Mouse (Mus musculus) limb, embryonic 15.5 days (tissue): ENCODE results near the gene Ccdc149. TPM values are rescaled to one million over a fixed set of nuclear protein-coding genes. Genes with fewer than 3 reads are reported as not detected.

ENCODE experiments used
- ATAC-seq: fragments of 200-750 bp; cut with Nextera tagmentation; 2 replicates; pipeline ENCODE4 v1.8.0; 2017; ENCODE audit warnings: low read depth, moderate TSS enrichment; ENCODE audit not compliant: insufficient number of reproducible peaks, low FRiP score, low TSS enrichment
- H3K27ac ChIP-seq: fragments of 300-500 bp; sonication (generic); 2 replicates; pipeline ENCODE4 v1.5.1; 2015; ENCODE audit warnings: moderate library complexity, mild to moderate bottlenecking, inconsistent platforms
- H3K27me3 ChIP-seq: fragments of 300-500 bp; sonication (generic); 2 replicates; pipeline ENCODE4 v1.6.1; 2015; ENCODE audit warnings: inconsistent platforms
- H3K36me3 ChIP-seq: fragments of 300-500 bp; sonication (generic); 2 replicates; pipeline ENCODE4 v1.6.1; 2015; ENCODE audit warnings: inconsistent platforms
- H3K4me1 ChIP-seq: fragments of 300-500 bp; sonication (generic); 2 replicates; pipeline ENCODE4 v1.6.1; 2015; ENCODE audit warnings: inconsistent platforms
- H3K4me2 ChIP-seq: fragments of 300-500 bp; sonication (generic); 2 replicates; pipeline ENCODE4 v1.6.1; 2015; ENCODE audit warnings: mild to moderate bottlenecking, inconsistent platforms
- H3K4me3 ChIP-seq: fragments of 300-500 bp; sonication (generic); 2 replicates; pipeline ENCODE4 v1.5.1; 2015; ENCODE audit warnings: mild to moderate bottlenecking, inconsistent platforms
- H3K9ac ChIP-seq: fragments of 300-500 bp; sonication (generic); 2 replicates; pipeline ENCODE4 v1.6.1; 2015; ENCODE audit warnings: inconsistent platforms
- H3K9me3 ChIP-seq: fragments of 300-500 bp; sonication (generic); 2 replicates; pipeline ENCODE4 v1.6.1; 2016; ENCODE audit warnings: inconsistent platforms
- WGBS: fragments of 180-500 bp; shearing (Covaris S2); methylation state at CpG from one replicate; pipeline ENCODE4 v1.1.7; 2015; 5-methylcytosine and 5-hydroxymethylcytosine counted together
- polyA plus RNA-seq: library from polyadenylated mRNA; unstranded; fragments of >200 nt; fragmentation: Nextera tagmentation; extraction: Ambion mirVana; gene quantifications from 2 replicates; pipeline ENCODE4 v1.2.1, GENCODE M21; 2015

Gene Ccdc149
- polyA plus RNA-seq: 2.8 and 3.3 TPM in 2 replicates

- H3K9ac ChIP-seq: peak within 1 kb of the TSS; percentile 50
- peak within 1 kb of the TSS; percentile 95 for H3K4me2 ChIP-seq
- no peaks in the 10 kb centered on the region for H3K36me3 ChIP-seq
- H3K27ac ChIP-seq: no peak within 1 kb of the TSS
- peaks cover 15% of the 10 kb centered on the region for H3K4me1 ChIP-seq
- peak within 1 kb of the TSS; percentile 54 for H3K4me3 ChIP-seq
- no peaks in the 10 kb centered on the region for H3K9me3 ChIP-seq
- peak; percentile 46 for ATAC-seq
- under 1% methylated on average over 56 of the region's 65 CpGs for WGBS
- peaks cover 26% of the 10 kb centered on the region; the same call in 1 of the 2 replicates for H3K27me3 ChIP-seq
Observed at GRCm38 (mm10) chr5:52470991-52471801, at the start of gene Ccdc149. TSS of gene Ccdc149 (minus strand) at chr5:52471521.

- Histone ChIP-seq H3K9ac (no peak overlapping the region), H3K9me3 (no peaks in the 10 kb centered on the region), H3K4me1 (peaks cover 8% of the 10 kb centered on the region; the same call in 1 of the 2 replicates), H3K27ac (no peak overlapping the region), H3K27me3 (peaks cover 5% of the 10 kb centered on the region; the same call in 1 of the 2 replicates), H3K4me3 (no peak overlapping the region), H3K36me3 (no peaks in the 10 kb centered on the region), H3K4me2 (no peak overlapping the region)
- no peak for ATAC-seq
- 84% methylated on average over 2 of the region's 2 CpGs for WGBS
Observed at GRCm38 (mm10) chr5:52519921-52520320, 48.6 kb upstream of the Ccdc149 start.

DNA sequence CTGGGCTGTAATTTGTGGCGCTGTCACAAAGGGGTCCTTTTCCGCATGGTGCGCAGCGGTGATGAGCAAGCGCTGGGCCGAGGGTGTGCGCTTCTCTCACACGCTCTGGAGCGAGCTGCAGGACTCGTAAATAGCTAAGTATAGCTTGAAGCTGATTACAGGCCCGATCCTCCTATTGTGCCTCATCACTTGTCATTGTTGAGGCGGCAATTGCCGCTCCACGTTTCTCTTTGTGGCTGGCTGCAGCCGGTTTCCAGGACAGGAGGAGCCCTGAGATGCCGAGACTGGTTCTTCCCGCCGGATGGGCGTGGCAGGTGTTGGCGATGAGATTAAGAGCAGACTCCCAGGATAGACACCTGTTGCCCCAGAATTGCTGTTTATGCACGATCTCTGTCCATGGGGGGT is 44.8 kb upstream of the Ccdc149 start:
- Histone ChIP-seq H3K4me2 (peak overlapping the region; percentile 33), H3K4me1 (peaks cover 9% of the 10 kb centered on the region; the same call in 1 of the 2 replicates), H3K27ac (no peak overlapping the region), H3K36me3 (no peaks in the 10 kb centered on the region), H3K4me3 (peak overlapping the region; percentile 15; the same call in 1 of the 2 replicates), H3K27me3 (peaks cover 5% of the 10 kb centered on the region; the same call in 1 of the 2 replicates), H3K9ac (no peak overlapping the region), H3K9me3 (no peaks in the 10 kb centered on the region)
- WGBS: 15% methylated on average over 21 of the region's 21 CpGs
- ATAC-seq: no peak

- peaks cover 5% of the 10 kb centered on the region; the same call in 1 of the 2 replicates for H3K27me3 ChIP-seq
- 27% methylated on average over 22 of the region's 22 CpGs for WGBS
- 0 out of 2 replicates have a peak overlapping the region, but pooled peaks have one; percentile 7 for H3K4me3 ChIP-seq
- ATAC-seq: no peak
- H3K27ac ChIP-seq: no peak overlapping the region
- peak overlapping the region; percentile 33 for H3K4me2 ChIP-seq
- H3K9me3 ChIP-seq: no peaks in the 10 kb centered on the region
- no peak overlapping the region for H3K9ac ChIP-seq
- no peaks in the 10 kb centered on the region for H3K36me3 ChIP-seq
- H3K4me1 ChIP-seq: peaks cover 11% of the 10 kb centered on the region; the same call in 1 of the 2 replicates
Observed at GRCm38 (mm10) chr5:52515246-52516021, 44.1 kb upstream of the Ccdc149 start.

- H3K4me2 ChIP-seq: no peak overlapping the region
- peaks cover 8% of the 10 kb centered on the region; the same call in 1 of the 2 replicates for H3K4me1 ChIP-seq
- WGBS: 48% methylated on average over 3 of the region's 3 CpGs
- H3K9me3 ChIP-seq: no peaks in the 10 kb centered on the region
- H3K27me3 ChIP-seq: peaks cover 2% of the 10 kb centered on the region; the same call in 1 of the 2 replicates
- no peaks in the 10 kb centered on the region for H3K36me3 ChIP-seq
- H3K27ac ChIP-seq: no peak overlapping the region
- no peak overlapping the region for H3K9ac ChIP-seq
- no peak for ATAC-seq
- H3K4me3 ChIP-seq: no peak overlapping the region
Observed at GRCm38 (mm10) chr5:52511089-52511488, 39.8 kb upstream of the Ccdc149 start.

DNA sequence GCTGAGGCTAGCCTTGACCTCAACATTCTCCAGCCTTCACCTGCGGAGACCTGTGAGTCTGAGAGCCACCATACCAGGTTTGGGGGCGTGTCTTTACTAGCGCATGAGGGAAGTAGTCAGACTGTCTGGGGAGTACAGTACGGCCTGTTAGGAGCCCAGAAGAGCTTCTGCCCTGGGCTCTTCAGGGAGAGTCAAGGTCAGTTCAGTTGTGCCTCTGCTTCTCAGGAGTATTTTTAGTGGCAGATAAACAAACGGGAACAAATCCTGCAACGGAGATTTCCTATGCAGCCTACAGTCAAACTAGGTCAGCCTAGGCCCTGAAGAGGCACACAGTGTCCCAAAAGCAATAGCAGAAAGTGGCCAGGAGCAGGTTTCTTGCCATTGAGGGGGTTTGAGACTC is 38.1 kb upstream of the Ccdc149 start:
- Histone ChIP-seq H3K9ac (no peak overlapping the region), H3K4me3 (no peak overlapping the region), H3K4me1 (0 out of 2 replicates have a peak, but pooled peaks cover 2% of the 10 kb centered on the region), H3K27me3 (no peaks in the 10 kb centered on the region), H3K36me3 (no peaks in the 10 kb centered on the region), H3K27ac (no peak overlapping the region), H3K9me3 (no peaks in the 10 kb centered on the region), H3K4me2 (no peak overlapping the region)
- WGBS: 84% methylated on average over 6 of the region's 6 CpGs
- ATAC-seq: no peak

DNA sequence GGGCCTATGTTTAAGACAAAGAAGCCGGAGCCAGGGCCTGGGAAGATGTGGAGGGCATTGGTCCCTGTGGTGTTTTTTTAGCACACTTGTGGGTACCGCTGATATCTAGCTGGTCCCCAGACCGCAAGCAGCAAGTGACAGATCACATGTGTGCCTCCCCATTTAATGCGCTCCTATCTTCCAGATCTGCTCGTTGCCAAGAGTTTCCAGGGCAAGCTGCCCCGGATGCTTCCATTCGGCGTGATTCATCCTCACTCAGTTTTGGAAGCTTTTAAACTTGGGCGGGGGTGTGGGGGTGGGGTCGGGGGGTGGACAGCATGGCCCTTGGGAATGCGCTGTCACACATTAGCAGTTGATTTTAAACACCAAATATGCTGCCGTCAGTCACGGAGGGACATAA is 33.3 kb upstream of the Ccdc149 start:
- H3K4me3 ChIP-seq: no peak overlapping the region
- H3K4me2 ChIP-seq: no peak overlapping the region
- H3K4me1 ChIP-seq: no peaks in the 10 kb centered on the region
- no peaks in the 10 kb centered on the region for H3K36me3 ChIP-seq
- ATAC-seq: no peak
- H3K27ac ChIP-seq: no peak overlapping the region
- H3K9ac ChIP-seq: no peak overlapping the region
- 81% methylated on average over 13 of the region's 13 CpGs for WGBS
- no peaks in the 10 kb centered on the region for H3K27me3 ChIP-seq
- no peaks in the 10 kb centered on the region for H3K9me3 ChIP-seq

DNA sequence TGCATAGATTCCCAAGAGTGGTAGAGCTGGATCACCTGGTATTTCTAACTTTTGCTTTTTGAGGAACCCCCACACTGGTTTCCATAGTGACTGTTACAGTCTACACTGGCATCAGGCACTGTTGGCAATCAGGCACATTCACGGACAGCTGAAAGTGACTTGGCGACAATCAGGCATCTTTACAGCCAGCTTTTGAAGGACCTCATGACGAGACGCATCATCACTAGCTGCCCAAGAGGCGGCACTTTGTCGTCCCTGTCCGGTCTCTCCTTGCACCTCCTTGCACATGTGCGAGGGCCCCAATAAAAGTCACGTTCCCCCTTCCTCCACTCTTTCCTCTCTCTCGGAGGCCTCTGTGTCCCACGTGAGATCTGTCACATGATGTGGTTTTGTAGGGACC is 32.8 kb upstream of the Ccdc149 start:
- no peak for ATAC-seq
- Histone ChIP-seq H3K27ac (no peak overlapping the region), H3K36me3 (no peaks in the 10 kb centered on the region), H3K9ac (no peak overlapping the region), H3K9me3 (no peaks in the 10 kb centered on the region), H3K4me2 (no peak overlapping the region), H3K27me3 (no peaks in the 10 kb centered on the region), H3K4me1 (no peaks in the 10 kb centered on the region), H3K4me3 (no peak overlapping the region)
- whole genome bisulfite sequencing: 79% methylated on average over 11 of the region's 11 CpGs

GRCm38 (mm10) chr5:52495671-52496070 is 24.4 kb upstream of the Ccdc149 start:
- Histone ChIP-seq H3K4me1 (no peaks in the 10 kb centered on the region), H3K27me3 (no peaks in the 10 kb centered on the region), H3K4me3 (no peak overlapping the region), H3K4me2 (no peak overlapping the region), H3K27ac (no peak overlapping the region), H3K9ac (no peak overlapping the region), H3K9me3 (no peaks in the 10 kb centered on the region), H3K36me3 (no peaks in the 10 kb centered on the region)
- no peak for ATAC-seq
- WGBS: 47% methylated on average over 12 of the region's 14 CpGs

DNA sequence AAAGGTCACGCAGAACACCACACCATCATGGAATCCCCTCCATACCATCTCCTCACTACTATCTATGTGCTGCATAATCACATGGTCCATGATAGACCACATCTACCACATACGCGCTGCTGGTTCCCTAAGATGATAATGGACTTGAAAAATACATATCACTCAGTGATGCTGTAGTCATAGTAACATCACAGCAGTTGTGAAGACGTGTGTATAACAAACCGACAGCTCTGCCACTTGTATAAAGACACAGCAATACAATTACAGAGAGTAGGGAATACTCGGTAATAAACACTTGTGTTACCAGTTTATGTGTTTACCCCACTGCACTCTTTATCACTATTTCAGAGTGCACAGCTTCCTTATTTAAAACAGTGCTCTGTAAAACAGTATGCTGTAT is 20.2 kb upstream of the Ccdc149 start:
- no peak overlapping the region for H3K9ac ChIP-seq
- H3K4me2 ChIP-seq: no peak overlapping the region
- no peaks in the 10 kb centered on the region for H3K9me3 ChIP-seq
- H3K27ac ChIP-seq: no peak overlapping the region
- H3K36me3 ChIP-seq: no peaks in the 10 kb centered on the region
- no peak overlapping the region for H3K4me3 ChIP-seq
- no peak for ATAC-seq
- H3K27me3 ChIP-seq: no peaks in the 10 kb centered on the region
- 83% methylated on average over 6 of the region's 6 CpGs for WGBS
- no peaks in the 10 kb centered on the region for H3K4me1 ChIP-seq

DNA sequence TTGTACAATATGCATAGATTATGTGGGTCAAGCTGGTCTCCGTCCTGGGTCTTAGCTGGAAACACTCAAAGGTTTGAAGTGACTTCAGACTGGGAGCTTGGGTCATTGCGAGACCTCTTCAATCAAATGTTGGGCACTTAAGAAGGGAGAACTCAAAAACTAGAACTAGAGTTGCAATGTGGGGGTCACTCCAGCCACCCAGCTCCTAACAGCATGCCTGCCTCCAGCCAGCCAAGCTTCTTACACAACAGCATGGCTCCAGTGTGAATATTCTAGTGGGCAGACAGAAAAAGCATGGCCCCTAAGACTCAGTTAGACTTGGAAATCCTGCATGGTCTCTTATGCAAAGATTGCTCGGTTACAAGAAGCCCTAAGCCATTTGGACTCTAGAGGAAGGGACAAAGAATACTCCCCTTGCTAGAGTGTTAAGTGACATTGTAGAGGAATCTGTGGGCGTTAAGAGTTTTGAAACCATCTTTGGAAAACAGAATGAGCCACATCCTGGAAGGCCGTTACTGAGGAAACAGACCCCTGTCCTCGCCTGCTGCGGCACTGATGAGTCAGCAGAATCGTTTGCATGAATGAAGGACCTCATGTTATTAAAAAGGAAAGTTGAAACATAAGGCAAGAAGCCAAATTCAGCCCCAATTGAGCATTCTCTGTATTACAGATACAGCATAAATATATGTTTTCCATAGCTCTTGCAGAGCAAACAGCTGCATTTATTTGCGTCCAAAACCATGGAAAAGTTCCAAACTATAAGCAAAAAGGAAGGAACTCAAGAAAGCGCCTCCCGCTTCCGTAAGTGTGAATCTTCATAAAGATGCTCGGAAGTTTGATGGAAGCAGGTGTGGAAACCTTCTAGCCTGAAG is 16.5 kb upstream of the Ccdc149 start:
- Histone ChIP-seq H3K27ac (no peak overlapping the region), H3K9ac (no peak overlapping the region), H3K9me3 (no peaks in the 10 kb centered on the region), H3K4me1 (no peaks in the 10 kb centered on the region), H3K27me3 (no peaks in the 10 kb centered on the region), H3K4me3 (no peak overlapping the region), H3K4me2 (no peak overlapping the region), H3K36me3 (no peaks in the 10 kb centered on the region)
- 72% methylated on average over 13 of the region's 13 CpGs for WGBS
- no peak for ATAC-seq
